Mouse (Mus musculus) liver, embryonic 11.5 days (tissue): ENCODE data around the gene Cbx7. TPM values are rescaled to one million over a fixed set of nuclear protein-coding genes. Genes with fewer than 3 reads are reported as not detected.

Experiments used
- ATAC-seq: fragments of 200-750 bp; cut with Nextera tagmentation; replicated peaks from 2 replicates; pipeline ENCODE4 v1.8.0; 2017; ENCODE audit warnings: moderate number of reproducible peaks, mild to moderate bottlenecking, moderate TSS enrichment, moderate library complexity; ENCODE audit not compliant: low FRiP score
- DNase-seq: peaks from one replicate; pipeline ENCODE4 v3.0.0-alpha.2; 2017; ENCODE audit warnings: low spot score
- H3K27ac ChIP-seq: fragments of 300-500 bp; sonication (generic); 2 replicates; pipeline ENCODE4 v1.5.1; 2014; ENCODE audit warnings: mild to moderate bottlenecking, low read depth, low read length, control low read depth
- H3K27me3 ChIP-seq: fragments of 300-500 bp; sonication (generic); replicated peaks from 2 replicates; pipeline ENCODE4 v1.6.1; 2014; ENCODE audit warnings: low read length, mixed read lengths; ENCODE audit not compliant: control insufficient read depth, insufficient read depth
- H3K36me3 ChIP-seq: fragments of 300-500 bp; sonication (generic); 2 replicates; pipeline ENCODE4 v1.6.1; 2014; ENCODE audit warnings: mild to moderate bottlenecking, low read length, moderate library complexity, mixed read lengths; ENCODE audit not compliant: control insufficient read depth, insufficient read depth
- H3K4me1 ChIP-seq: fragments of 300-500 bp; sonication (generic); replicated peaks from 2 replicates; pipeline ENCODE4 v1.6.1; 2014; ENCODE audit warnings: low read length, mixed read lengths; ENCODE audit not compliant: control insufficient read depth, insufficient read depth
- H3K4me2 ChIP-seq: fragments of 300-500 bp; sonication (generic); 2 replicates; pipeline ENCODE4 v1.6.1; 2014; ENCODE audit warnings: mild to moderate bottlenecking, control low read depth, moderate library complexity
- H3K4me3 ChIP-seq: fragments of 300-500 bp; sonication (generic); 2 replicates; pipeline ENCODE4 v1.5.1; 2014; ENCODE audit warnings: low read depth, low read length, control low read depth
- H3K9ac ChIP-seq: fragments of 300-500 bp; sonication (generic); 2 replicates; pipeline ENCODE4 v1.6.1; 2014; ENCODE audit warnings: low read depth, low read length, control low read depth
- H3K9me3 ChIP-seq: fragments of 300-500 bp; sonication (generic); 2 replicates; pipeline ENCODE4 v1.6.1; 2016; ENCODE audit warnings: low read length, inconsistent platforms, mixed read lengths; ENCODE audit not compliant: control insufficient read depth
- WGBS: fragments of 180-500 bp; shearing (Covaris S2); extraction: QIAGEN DNeasy Blood & Tissue Kit; methylation state at CpG from one replicate; pipeline ENCODE4 v1.1.7; 2014; 5-methylcytosine and 5-hydroxymethylcytosine counted together
- microRNA-seq: library from miRNA; unstranded; fragments of <30 nt; microRNA quantifications from one replicate; pipeline ENCODE4, GENCODE M21; 2017; ENCODE audit warnings: borderline number of aligned reads
- polyA plus RNA-seq: library from polyadenylated mRNA; unstranded; fragments of >200 nt; fragmentation: Nextera tagmentation; extraction: Ambion mirVana; gene quantifications from 2 replicates; pipeline ENCODE4 v1.2.1, GENCODE M21; 2014

The Cbx7 gene
- polyA plus RNA-seq, 1 experiment from 2014 or later = 2.5 TPM

- WGBS = 47% methylated on average over 13 of the region's 13 CpGs
- no peak overlapping the region for H3K27ac ChIP-seq
- no peak for DNase-seq
Measured at GRCm38 (mm10) chr15:79879319-79879718, 91.6 kb downstream of the Cbx7 start.

DNA sequence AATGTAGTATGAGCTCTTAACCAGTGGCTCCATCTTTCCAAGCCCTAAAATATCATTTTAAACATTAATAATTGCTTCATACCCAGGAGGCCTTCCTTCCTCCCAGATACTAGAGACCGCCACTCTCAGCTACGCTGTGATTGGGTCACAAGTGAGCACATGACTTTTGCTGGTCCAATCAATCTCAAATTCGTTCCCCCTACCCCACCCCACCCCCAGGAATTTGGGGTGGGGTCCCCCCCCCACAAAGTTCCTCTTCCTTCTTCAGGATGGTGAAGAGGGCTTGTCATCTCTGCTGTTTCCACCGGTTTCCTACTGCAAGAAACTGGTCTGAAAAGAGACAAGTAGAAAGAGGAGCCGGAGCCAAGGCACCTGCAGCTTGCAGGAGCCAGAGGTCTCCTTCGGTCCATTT is 92.2 kb downstream of the Cbx7 start:
- Histone ChIP-seq H3K4me3 (no peak overlapping the region), H3K4me1 (peaks cover 4% of the 10 kb centered on the region; the same call in 1 of the 2 replicates), H3K27ac (no peak overlapping the region), H3K9ac (no peak overlapping the region), H3K9me3 (no peaks in the 10 kb centered on the region), H3K27me3 (peaks cover 3% of the 10 kb centered on the region; the same call in 1 of the 2 replicates), H3K4me2 (no peak overlapping the region), H3K36me3 (no peaks in the 10 kb centered on the region)
- ATAC-seq = no peak
- WGBS = 69% methylated on average over 6 of the region's 6 CpGs
- DNase-seq = no peak

More at GRCm38 (mm10) chr15:79879319-79879718, 91.6 kb downstream of the Cbx7 start:
- peaks cover 4% of the 10 kb centered on the region; the same call in 1 of the 2 replicates for H3K4me1 ChIP-seq
- peaks cover 3% of the 10 kb centered on the region; the same call in 1 of the 2 replicates for H3K27me3 ChIP-seq
- H3K4me2 ChIP-seq = no peak overlapping the region
- H3K9me3 ChIP-seq = no peaks in the 10 kb centered on the region
- H3K4me3 ChIP-seq = no peak overlapping the region
- H3K9ac ChIP-seq = no peak overlapping the region
- no peak for ATAC-seq
- H3K36me3 ChIP-seq = no peaks in the 10 kb centered on the region

DNA sequence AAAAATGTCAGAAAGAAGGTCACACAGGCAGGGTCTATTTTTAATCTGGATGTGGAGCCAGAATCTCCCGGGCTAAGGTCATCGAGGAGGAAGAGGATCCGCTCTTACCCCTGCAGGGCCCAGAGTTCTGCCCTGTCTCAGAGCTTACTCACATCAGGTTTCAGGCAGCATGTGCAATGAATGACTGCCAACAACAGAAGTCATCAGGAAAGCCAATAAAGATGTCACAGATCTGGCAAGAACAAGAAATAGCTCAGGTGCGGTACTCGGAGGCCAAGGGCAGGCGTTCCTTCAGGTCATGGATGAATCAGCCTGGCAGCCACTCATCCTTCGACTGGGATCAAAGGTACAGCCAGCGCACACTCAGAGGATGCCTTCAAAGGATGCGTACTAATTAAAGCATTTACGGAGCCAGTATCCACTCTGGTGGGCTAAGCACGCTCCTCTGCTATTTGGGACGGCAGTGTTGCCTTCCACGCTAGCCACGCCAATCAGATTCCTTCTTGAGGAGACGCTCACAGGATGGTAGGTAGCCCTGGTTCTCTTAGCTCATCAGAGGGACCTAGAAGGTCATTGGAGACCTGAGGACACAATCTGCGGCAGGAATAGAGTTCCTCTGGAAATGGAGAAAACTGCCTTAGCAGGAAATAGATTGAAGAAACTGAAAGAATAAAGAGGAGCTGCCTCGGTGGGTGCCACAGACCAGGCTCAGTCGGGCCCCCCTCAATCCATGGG is 95.5 kb downstream of the Cbx7 start:
- H3K4me1 ChIP-seq = no peaks in the 10 kb centered on the region
- WGBS = 87% methylated on average over 18 of the region's 18 CpGs
- H3K27ac ChIP-seq = no peak overlapping the region
- no peak overlapping the region for H3K4me3 ChIP-seq
- DNase-seq (no peak), ATAC-seq (no peak)
- H3K9ac ChIP-seq = no peak overlapping the region
- H3K36me3 ChIP-seq = no peaks in the 10 kb centered on the region
- no peaks in the 10 kb centered on the region for H3K9me3 ChIP-seq
- no peak overlapping the region for H3K4me2 ChIP-seq
- no peaks in the 10 kb centered on the region; the same call in 1 of the 2 replicates for H3K27me3 ChIP-seq

- no peak overlapping the region for H3K4me2 ChIP-seq
- no peaks in the 10 kb centered on the region for H3K9me3 ChIP-seq
- no peaks in the 10 kb centered on the region for H3K36me3 ChIP-seq
- no peak overlapping the region for H3K27ac ChIP-seq
- DNase-seq = no peak
- no peak for ATAC-seq
- no peak overlapping the region for H3K9ac ChIP-seq
- H3K27me3 ChIP-seq = no peaks in the 10 kb centered on the region; the same call in 1 of the 2 replicates
- no peak overlapping the region for H3K4me3 ChIP-seq
- no peaks in the 10 kb centered on the region for H3K4me1 ChIP-seq
- WGBS = 53% methylated on average over 2 of the region's 2 CpGs
Measured at GRCm38 (mm10) chr15:79873995-79874394, 96.9 kb downstream of the Cbx7 start.

GRCm38 (mm10) chr15:79873545-79873944 is 97.4 kb downstream of the Cbx7 start:
- DNase-seq (no peak), ATAC-seq (no peak)
- H3K36me3 ChIP-seq = no peaks in the 10 kb centered on the region
- WGBS = 83% methylated on average over 8 of the region's 8 CpGs
- H3K9ac ChIP-seq = no peak overlapping the region
- H3K4me3 ChIP-seq = no peak overlapping the region
- no peak overlapping the region for H3K4me2 ChIP-seq
- no peaks in the 10 kb centered on the region for H3K9me3 ChIP-seq
- H3K4me1 ChIP-seq = no peaks in the 10 kb centered on the region
- H3K27ac ChIP-seq = no peak overlapping the region
- no peaks in the 10 kb centered on the region; the same call in 1 of the 2 replicates for H3K27me3 ChIP-seq

DNA sequence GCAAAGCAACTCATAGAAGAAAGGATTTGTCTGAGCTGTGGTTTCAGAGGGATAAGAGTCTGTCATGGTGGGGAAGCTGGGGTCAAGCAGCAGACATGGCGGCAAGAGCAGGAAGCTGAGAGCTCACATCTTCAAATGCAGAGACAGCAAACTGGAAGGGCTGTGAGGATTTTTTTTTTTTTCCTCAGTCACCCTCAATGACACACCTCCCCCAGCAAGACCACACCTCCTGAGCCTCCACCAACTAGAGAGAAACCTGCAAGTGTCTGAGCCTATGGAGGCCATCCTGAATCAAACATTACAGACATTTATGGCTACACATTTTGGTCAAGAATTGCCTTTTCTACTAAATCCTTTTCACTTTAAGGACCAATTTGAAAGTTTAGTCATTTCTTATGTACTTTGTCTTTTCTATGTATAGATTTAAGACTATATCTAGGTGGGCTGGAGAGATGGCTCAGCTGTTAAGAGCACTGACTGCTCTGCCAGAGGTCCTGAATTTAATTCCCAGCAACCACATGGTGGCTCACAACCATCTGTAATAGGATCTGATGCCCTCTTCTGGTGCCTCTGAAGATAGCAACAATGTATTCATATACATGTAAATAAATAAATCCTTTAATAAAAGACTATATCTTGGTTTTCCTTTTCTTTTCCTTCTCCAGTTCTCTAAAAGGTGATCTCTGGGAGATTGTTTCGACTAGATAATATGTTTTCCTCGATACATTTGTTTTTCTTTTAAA is 103.5 kb downstream of the Cbx7 start:
- ATAC-seq = no peak
- Histone ChIP-seq H3K4me1 (no peaks in the 10 kb centered on the region), H3K9me3 (no peaks in the 10 kb centered on the region), H3K4me2 (no peak overlapping the region), H3K9ac (no peak overlapping the region), H3K27ac (no peak overlapping the region), H3K4me3 (no peak overlapping the region), H3K27me3 (no peaks in the 10 kb centered on the region), H3K36me3 (no peaks in the 10 kb centered on the region)
- no peak for DNase-seq
- WGBS = 62% methylated on average over 3 of the region's 3 CpGs

Small RNA genes within 50 kb of the gene (microRNA-seq; reads per million reads assigned to microRNA genes)
- 1.8 reads per million for gene Mir7213

Other genes with a start within 250 kb of the Cbx7 start
- gene Sun2, start 228.6 kb downstream of the Cbx7 start, polyA plus RNA-seq = 2.2 and 2.5 TPM in 2 replicates
- gene Dnal4, start 193.3 kb downstream of the Cbx7 start, polyA plus RNA-seq = 25.0 and 28.6 TPM in 2 replicates
- gene Nptxr, start 166.4 kb downstream of the Cbx7 start, polyA plus RNA-seq = 0.27 and 0.43 TPM in 2 replicates
- gene Npcd, start 136.9 kb downstream of the Cbx7 start, polyA plus RNA-seq = not detected in 2 replicates
- 16.3 and 16.8 TPM in 2 replicates for gene Cbx6, start 136.4 kb downstream of the Cbx7 start, polyA plus RNA-seq
- 72.8 and 76.7 TPM in 2 replicates for gene Apobec3, start 79.5 kb downstream of the Cbx7 start, polyA plus RNA-seq
- gene Pdgfb, start 43.9 kb upstream of the Cbx7 start, polyA plus RNA-seq = 2.4 and 2.7 TPM in 2 replicates
- gene Syngr1, start 120.2 kb upstream of the Cbx7 start, polyA plus RNA-seq = 32.2 and 38.6 TPM in 2 replicates
- gene Rpl3, start 120.7 kb upstream of the Cbx7 start, polyA plus RNA-seq = 1,449 and 1,469 TPM in 2 replicates
- 25.9 and 28.7 TPM in 2 replicates for gene Tab1, start 162.0 kb upstream of the Cbx7 start, polyA plus RNA-seq
- 2.5 and 2.7 TPM in 2 replicates for gene Mgat3, start 202.6 kb upstream of the Cbx7 start, polyA plus RNA-seq